Mouse (Mus musculus): ENCODE results near the gene Rnase1.
"Not testable (repeated sequence)": the region's sequence is repeated elsewhere in the genome, so short reads cannot be mapped to it uniquely, and the experiment has no call there.

The Rnase1 gene

GRCm38 (mm10) chr14:51146685-51147084, at the start of gene Rnase1:
TSS of gene Rnase1 (minus strand) at chr14:51146785.
- no peak for DNase-seq

GRCm38 (mm10) chr14:51195681-51196080, 49.1 kb upstream of the Rnase1 start:
- DNase-seq, result no peak

- DNase-seq, result not testable (repeated sequence)
Observed at GRCm38 (mm10) chr14:51181051-51181450, 34.5 kb upstream of the Rnase1 start.

GRCm38 (mm10) chr14:51173843-51174242, 27.3 kb upstream of the Rnase1 start:
- DNase-seq, result peak in 1 of 2 experiments; percentile 11

GRCm38 (mm10) chr14:51172947-51173346, 26.4 kb upstream of the Rnase1 start:
- DNase-seq, result not testable (repeated sequence)

- peak; percentile 68 for DNase-seq
Observed at GRCm38 (mm10) chr14:51172095-51172865, 25.7 kb upstream of the Rnase1 start.

GRCm38 (mm10) chr14:51166068-51166467, 19.5 kb upstream of the Rnase1 start:
- DNase-seq, result no peak

GRCm38 (mm10) chr14:51165435-51165834, 18.9 kb upstream of the Rnase1 start:
- DNase-seq, result no peak

- not testable (repeated sequence) for DNase-seq
Observed at GRCm38 (mm10) chr14:51163323-51163722, 16.7 kb upstream of the Rnase1 start.

- not testable (repeated sequence) for DNase-seq
Observed at GRCm38 (mm10) chr14:51161976-51162375, 15.4 kb upstream of the Rnase1 start, which contains the start of gene Rnase2b. TSS of gene Rnase2b (plus strand) at chr14:51162260.

GRCm38 (mm10) chr14:51157072-51157471, 10.5 kb upstream of the Rnase1 start:
- no peak for DNase-seq

- no peak for DNase-seq
Observed at GRCm38 (mm10) chr14:51156736-51157068, 10.1 kb upstream of the Rnase1 start.

GRCm38 (mm10) chr14:51156056-51156735, 9.6 kb upstream of the Rnase1 start:
- no peak for DNase-seq

GRCm38 (mm10) chr14:51152249-51152870, 5.8 kb upstream of the Rnase1 start:
- no peak for DNase-seq

GRCm38 (mm10) chr14:51150206-51150831, 3.7 kb upstream of the Rnase1 start:
- no peak for DNase-seq

GRCm38 (mm10) chr14:51149164-51149563, 2.6 kb upstream of the Rnase1 start:
- no peak for DNase-seq

- DNase-seq, result no peak
Observed at GRCm38 (mm10) chr14:51148006-51148405, 1.4 kb upstream of the Rnase1 start.

GRCm38 (mm10) chr14:51145521-51145920, 1.1 kb downstream of the Rnase1 start:
- DNase-seq, result no peak

- no peak for DNase-seq
Observed at GRCm38 (mm10) chr14:51144451-51144850, 2.1 kb downstream of the Rnase1 start.

GRCm38 (mm10) chr14:51143937-51144336, 2.6 kb downstream of the Rnase1 start:
- DNase-seq, result no peak

GRCm38 (mm10) chr14:51143287-51143686, 3.3 kb downstream of the Rnase1 start:
- no peak for DNase-seq

- DNase-seq, result no peak
Observed at GRCm38 (mm10) chr14:51142568-51142967, 4.0 kb downstream of the Rnase1 start.

- DNase-seq, result no peak
Observed at GRCm38 (mm10) chr14:51142119-51142518, 4.5 kb downstream of the Rnase1 start.

Data from kidney, postnatal 4 days (tissue).